Mouse (Mus musculus): ENCODE data around the gene Cst9.
A peak's percentile ranks its signal among the peaks of the same experiment; 100 is the strongest.

Gene Cst9

DNA sequence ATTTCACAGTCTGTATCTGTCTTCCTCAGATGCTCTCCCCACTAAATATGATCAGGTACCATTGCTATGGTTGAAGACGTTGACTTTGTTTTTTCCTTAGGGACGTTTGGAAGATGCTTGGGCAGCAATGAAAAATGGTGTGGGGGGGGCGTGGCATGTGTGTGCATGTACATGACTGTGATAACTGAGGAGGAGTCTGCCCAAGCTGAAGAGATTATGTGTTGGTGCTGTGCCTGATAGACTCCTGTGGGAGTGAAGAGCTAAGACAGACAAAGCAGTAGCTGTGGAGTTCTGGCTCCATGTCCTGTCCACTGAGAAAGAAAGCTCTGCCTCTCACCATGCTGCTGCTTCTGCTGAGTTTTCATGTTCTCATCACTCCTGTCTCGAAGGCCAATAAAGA, at the start of gene Cst9:
Cst9 (plus strand) TSS at position 236 of the 400 bp plus-strand sequence.
- no peak for DNase-seq (ENCODE audit: low read depth, low spot score)

DNA sequence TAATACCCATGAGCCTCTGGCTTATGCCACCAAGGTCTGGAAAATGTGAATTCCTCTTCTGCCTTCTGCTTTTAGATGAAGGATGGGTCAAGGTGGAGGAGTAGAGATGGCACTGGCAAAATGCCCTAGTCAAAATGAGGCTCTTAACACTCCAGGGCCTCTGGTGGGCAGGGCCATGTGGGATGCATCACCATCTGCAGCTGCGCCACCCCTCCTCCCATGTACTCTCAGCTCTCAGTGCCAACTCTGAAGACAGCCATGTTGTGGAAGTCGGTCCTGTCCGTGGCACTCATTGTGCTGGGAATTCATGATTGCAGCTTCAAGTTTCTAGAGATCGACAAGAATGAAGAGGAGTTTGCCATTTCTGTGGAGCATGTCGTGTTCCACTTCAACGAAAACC, 45.8 kb upstream of the Cst9 start, which contains the start of gene Cst12:
Cst12 (plus strand) TSS at position 220 of the 400 bp plus-strand sequence.
- DNase-seq (ENCODE audit: low read depth, low spot score), result no peak

DNA sequence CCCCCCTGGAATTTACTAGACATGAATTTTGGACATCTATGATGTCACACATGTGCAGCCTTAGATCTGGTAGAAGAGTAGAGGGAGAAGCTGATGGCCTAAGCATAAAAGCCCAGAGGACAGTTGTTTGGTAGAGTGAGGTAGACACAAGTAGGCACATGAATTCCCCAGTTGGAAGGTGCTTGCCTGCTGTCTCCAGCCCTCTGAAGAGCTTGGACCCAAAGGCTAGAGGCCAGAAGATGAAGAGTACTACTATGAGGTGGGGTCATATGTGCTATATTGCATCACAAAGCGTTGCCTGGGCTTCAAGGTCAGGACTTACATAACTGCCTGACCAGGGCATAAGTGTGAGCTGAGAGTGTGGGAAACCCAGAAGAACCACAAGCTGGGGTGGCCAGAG, 36.5 kb upstream of the Cst9 start, which contains the start of gene Cst8:
Cst8 (plus strand) TSS at position 301 of the 400 bp plus-strand sequence.
- DNase-seq (ENCODE audit: low read depth, low spot score), result no peak

DNA sequence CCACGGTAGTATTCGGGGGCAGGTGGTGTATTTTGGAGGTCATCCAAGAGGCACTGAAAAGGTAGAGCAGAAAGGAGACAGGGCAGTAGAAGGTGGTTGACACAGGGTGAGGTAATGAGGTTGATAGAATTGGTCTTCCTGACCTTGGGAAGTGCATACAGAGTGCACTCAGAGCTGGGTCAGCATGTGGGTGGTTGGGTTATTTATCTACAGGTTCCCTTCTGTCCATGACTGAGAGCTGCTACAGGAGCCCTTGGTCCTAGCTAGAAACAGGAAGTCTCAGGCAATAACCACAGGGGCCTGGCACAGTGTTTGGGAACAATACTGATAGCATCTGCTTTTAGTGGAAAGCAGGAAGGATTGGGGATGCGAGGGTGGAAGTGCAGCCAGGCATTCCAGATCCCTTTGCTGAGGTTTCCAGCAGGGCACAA, 33.4 kb upstream of the Cst9 start:
- DNase-seq (ENCODE audit: low read depth, low spot score), result no peak

DNA sequence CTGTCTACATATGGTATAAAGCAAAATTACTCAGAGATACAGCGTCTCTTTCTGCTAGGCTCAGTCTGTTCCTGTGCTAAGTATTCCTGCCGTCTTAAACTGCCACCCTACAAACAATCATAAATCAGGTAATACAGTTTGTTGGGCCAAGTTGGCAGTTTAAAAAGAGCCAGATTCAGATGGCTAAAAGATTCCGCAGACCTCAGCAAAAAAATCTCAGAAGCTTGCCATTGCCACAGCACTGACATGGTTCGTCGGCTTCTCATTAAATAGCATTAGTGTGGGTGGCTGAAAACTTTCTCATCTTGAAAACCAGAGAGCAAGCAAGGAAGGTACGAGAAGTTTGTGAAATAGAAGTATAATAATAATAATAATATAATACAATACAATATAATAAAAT, 28.3 kb upstream of the Cst9 start:
- no peak for DNase-seq (ENCODE audit: low read depth, low spot score)

DNA sequence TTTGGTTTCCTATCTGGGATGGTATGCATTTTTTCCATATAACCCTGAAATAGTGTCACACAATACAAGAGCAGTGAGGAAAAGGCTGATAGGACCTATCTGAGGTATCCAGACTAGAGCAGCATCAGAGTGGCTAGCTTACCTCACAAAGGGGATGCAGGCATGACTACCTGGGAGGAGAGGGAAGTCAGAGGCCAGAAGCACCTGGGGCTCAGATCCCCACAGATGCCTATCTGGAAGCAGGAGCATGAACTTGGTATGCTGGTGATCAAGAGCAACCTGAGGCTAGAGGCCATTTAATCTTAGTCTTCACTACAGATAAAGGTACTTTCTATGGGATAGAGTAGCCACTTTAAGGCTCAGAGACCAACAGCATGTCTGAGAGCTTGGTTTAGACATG, 15.0 kb upstream of the Cst9 start, which contains the start of gene Cst13:
Cst13 (plus strand) TSS at position 173 of the 400 bp plus-strand sequence.
- no peak for DNase-seq (ENCODE audit: low read depth, low spot score)

DNA sequence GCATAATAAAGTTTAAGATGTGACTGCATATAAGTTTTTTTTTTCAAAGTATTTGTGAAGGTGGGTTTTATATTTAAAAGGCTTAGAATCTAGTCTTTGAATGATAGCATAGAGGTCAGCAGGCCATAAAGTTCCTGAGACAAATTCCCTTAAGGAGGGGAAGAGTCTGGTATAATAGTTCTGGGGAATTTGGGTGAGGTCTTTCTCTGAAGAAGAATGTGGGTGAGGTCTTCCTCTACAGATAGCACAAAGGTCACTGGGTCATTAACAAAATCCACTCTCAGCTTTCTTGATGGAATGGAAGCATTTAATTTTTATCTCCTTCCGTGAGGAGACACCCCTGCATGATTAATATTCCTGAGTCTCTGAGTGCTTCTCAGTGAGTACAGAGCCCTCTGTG, 9.0 kb upstream of the Cst9 start:
- no peak for DNase-seq (ENCODE audit: low read depth, low spot score)

DNA sequence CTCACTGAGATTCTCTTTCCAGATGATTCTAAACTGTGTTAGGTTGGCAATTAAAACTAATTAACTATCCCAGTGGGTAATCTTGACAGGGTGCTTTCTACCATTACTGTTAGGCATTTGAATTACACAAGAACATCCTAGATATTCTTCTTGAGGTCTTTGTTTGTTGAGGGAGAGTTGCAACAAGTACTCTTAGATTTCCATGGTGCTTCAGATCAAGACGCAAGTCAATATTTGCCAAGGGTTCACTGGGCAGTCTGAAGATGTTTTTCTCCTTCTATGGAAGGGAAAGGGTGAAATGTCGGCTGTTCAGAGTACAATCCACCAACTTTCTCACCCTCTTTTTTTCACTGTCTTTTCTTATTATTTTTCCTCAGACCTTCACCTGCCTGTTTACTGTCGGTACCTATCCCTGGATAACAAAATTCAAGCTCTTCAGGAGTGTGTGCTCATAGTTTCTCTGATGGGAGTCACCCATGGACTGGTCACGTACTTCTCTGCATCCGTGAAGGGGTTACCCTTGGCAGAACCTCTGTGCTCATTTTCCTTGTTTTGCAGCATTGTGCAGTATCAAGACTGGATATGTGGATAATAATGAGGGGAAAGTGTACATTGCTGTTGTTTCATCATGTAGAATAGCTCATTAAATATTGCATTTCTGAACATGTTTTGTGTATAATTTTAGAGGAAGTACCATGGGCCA, 3.3 kb downstream of the Cst9 start:
- DNase-seq (ENCODE audit: low read depth, low spot score), result no peak

DNA sequence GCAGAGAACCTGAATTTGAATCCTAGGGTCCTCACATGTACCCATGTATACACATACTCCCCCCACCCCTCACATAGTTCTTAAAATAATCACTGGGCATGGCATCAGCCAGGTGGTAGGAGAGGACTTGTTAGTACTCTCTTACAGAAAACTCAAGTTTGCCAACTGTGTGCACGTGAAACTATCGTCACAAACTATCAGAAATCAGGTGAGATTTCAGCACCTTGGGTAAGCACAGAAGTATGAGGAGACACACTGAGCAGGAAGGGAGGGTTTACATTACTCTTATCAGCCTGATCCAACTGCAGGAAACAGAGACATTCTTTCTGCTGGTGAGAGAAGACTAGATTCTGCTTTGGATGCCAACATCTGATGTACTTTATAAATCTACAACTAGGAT, 4.3 kb downstream of the Cst9 start:
- DNase-seq (ENCODE audit: low read depth, low spot score), result no peak

DNA sequence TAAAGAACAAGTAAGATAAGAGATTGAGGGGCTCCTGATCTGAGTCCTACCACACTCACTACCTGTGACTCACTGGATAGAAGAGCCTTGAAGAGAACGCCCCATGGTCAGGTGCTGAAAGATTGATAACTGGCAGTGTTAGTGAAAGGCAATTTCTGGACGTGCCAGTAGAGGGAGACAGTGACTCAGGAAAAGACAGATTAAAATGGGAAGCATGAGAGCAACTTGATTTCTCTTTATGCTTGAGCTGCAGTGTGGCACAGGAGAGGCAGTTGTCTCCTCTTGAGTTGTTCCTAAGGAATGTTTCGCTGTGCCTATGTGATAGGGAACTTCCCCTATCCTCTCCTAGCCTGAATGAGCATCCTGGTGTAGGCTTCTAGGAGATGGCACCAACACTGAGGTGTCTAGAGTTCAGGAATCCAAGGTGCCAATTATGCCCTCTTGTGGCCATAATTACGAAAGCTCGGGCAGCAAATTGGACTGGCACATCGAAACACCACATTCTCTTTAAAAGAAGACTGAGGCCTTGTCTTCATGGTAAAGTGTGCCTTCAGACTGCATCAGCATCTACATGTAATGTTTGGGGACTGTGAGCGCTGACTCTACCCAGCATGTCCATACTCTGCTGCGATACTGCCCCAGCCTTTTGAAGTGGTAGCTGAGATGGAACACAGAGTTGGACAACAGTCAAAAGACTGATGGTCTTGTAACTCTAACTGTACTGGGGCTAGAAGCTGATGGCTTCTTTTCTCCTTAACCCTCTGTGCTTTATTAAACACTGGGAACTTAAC, 16.4 kb downstream of the Cst9 start:
- DNase-seq (ENCODE audit: low read depth, low spot score), result peak; percentile 71

DNA sequence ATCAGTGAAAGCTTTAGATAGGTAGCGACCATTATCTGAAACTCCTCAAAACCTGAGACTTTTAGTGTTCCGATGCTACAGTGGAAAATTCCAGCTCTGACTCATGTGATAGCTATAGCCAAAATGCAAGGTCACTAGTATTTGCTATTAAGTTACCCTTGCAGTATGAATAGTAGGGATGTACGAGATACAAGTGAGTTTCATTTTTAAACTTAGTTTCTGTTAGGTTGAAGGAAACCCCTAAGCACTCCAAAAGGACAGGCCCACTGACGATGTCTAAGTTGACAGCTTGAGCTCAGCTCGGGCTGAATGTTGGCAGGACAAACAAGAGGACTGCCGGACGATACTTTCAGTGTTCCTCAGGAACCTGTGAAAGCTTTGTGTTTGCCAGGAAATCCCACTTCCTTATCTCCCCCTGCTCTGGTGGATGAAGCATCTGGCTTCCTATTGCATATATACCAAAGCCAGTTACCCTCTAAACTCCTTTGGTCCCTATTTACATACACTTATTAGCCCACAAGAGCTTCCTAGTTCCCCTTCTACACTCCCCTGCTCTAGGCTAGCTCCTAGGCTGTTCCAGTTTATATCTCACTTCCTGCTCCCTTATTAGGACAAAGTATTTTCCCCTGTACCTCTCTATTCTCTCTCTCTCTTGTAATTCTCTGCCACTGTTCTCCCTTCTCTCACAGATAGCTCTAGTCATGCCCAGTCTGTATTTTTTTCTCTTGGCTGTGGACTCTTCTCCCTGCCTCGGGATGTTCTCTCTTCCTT, 21.9 kb downstream of the Cst9 start:
- no peak for DNase-seq (ENCODE audit: low read depth, low spot score)

DNA sequence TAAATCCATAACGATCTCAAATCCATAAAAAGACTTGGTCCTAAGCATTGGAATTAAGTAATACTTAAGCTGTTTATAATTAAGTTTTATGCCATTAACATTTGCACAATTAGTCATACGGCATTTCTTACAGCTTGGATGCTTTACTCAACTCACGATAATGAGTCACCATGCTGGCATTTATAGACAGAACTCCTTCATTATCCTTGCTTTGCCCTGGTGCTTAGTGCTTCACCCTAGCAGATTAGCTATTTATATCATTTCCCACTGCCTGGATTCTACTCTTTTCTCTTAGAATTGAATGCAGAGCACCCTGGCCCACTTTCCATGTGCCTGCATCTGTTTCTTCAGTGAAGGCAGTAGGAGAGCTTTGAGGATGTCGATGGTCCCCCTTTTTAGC, 22.6 kb downstream of the Cst9 start:
- DNase-seq (ENCODE audit: low read depth, low spot score), result no peak

DNA sequence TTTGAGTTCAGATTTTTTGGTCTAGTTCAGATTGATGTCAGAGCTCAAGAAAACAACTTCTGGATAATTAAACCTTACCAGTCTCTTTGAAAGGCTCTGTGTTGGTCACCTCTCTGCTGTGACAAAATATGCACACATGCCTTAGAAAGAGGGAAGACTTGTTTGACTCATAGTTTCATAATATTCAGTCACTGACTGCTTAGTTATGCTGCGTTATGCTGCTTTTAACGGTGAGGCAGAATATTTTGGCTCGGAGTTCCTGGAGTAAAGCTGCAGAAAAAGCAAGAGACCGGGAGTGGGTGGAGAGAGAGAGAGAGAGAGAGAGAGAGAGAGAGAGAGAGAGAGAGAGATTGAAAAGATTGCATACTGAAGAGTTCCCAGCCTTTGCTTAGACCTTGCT, 26.0 kb downstream of the Cst9 start:
- DNase-seq (ENCODE audit: low read depth, low spot score), result no peak

DNA sequence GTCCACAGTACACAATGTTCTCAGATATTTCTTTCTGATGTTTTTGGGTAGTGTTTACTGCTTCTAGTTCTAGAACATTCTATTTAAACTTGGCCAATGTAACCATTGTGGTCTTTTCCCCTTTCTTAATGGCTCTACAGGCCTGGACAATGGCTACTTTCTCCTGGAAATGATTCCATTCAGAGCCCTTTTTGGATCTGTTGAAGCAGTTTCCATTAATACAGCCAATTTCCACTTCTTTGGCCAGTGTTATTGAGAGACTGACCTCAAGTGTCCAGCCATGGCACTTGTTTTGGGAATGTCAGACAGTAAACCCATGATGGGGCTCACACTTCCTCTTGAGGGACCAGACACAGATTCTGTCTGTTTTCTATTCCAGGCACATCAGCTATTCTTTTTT, 26.7 kb downstream of the Cst9 start:
- DNase-seq (ENCODE audit: low read depth, low spot score), result no peak

DNA sequence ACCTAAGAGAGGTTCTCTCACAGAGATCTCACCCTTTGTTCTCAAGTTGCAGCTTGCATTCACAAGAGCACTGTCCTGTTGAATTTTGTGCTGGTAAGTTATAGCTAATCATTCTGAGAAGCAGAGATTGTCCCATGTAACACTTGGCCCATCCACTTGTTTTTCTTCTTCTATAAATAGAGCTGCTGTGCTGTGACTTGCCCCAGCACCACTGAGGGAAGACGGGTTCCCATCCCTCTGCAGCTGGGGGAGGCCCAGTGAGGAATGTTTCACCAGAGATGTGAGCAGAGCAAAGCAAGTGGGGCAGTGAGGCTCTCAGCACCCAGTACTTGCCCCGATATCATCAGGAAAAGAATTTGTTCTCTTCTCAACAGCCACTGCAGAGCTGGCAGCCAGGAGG, 30.0 kb downstream of the Cst9 start, which contains the start of gene 9230104L09Rik:
9230104L09Rik (minus strand) TSS at position 73 of the 400 bp plus-strand sequence.
- DNase-seq (ENCODE audit: low read depth, low spot score), result no peak

DNA sequence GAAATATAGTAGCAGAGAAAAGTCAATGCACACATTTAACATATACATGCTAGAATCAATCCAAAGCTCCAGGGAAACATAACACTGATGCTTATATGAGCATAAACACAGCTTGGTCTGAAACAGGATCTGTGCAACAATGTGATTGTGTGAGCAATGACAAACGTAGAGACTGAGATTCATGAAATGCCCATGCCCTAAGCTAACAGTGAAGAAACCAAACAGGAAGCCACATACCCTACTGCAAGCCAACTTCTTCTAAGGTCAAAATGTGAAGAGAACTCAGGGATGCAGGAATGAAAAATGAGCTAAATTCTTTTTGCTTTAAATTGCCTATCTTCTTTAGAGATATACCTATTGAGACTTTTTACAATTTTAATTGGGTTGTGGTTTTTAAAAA, 34.0 kb downstream of the Cst9 start:
- DNase-seq (ENCODE audit: low read depth, low spot score), result no peak

DNA sequence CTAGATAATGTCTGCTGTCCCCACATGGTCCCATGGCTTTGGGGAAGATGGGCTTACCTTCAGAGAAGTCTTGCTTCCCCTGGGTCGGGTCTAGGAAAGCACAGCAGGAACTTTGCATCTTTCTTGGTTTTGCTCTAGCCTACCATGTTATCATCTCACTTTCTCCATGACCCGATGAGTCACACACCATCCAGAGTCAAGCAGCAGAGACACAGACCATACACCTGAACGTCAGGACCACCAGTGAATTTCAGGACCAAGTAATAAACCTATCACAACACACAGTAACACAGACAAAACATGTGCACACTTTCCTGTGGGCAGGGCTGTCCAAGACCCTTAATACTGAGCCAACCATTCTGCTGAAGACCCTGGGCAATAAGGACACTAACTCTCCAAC, 35.6 kb downstream of the Cst9 start:
- DNase-seq (ENCODE audit: low read depth, low spot score), result no peak

DNA sequence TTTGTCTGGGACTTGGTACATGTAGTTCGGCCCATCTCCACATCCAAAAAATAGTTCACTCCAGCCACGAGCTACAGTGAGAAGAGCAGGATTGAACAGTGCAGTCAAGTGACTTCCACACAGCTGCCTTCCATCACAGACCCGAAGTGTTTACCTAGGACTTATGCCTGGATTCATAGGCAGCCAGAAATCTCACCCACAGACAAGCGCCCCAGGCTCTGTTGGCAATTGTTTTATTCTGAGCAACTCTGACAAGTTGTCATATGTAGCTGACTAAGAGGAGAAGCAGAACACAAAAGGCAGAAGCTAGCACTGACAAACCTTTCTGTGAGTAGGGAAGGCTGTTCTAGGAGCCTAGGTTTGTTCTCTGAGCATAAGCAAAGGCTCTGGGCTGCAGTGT, 37.9 kb downstream of the Cst9 start:
- no peak for DNase-seq (ENCODE audit: low read depth, low spot score)

DNA sequence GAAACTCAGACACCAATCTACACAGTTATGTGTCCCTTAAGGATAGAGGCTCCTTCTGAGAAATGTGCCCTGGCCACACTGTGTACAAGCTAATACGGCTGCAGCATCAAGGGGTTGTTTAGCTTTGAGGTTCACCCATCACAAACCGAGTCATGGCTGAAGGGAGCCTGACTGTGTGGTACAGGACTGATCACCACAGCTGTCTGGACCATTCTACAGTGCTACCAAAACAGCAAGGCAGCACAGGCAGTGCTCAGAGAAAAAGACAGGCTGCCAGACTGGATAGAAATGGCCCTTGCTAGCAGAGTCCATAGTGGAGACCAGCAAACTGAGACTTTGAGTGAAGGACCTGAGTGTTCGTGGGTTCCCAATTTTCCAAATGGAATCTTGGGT, 39.3 kb downstream of the Cst9 start:
- DNase-seq (ENCODE audit: low read depth, low spot score), result no peak

DNA sequence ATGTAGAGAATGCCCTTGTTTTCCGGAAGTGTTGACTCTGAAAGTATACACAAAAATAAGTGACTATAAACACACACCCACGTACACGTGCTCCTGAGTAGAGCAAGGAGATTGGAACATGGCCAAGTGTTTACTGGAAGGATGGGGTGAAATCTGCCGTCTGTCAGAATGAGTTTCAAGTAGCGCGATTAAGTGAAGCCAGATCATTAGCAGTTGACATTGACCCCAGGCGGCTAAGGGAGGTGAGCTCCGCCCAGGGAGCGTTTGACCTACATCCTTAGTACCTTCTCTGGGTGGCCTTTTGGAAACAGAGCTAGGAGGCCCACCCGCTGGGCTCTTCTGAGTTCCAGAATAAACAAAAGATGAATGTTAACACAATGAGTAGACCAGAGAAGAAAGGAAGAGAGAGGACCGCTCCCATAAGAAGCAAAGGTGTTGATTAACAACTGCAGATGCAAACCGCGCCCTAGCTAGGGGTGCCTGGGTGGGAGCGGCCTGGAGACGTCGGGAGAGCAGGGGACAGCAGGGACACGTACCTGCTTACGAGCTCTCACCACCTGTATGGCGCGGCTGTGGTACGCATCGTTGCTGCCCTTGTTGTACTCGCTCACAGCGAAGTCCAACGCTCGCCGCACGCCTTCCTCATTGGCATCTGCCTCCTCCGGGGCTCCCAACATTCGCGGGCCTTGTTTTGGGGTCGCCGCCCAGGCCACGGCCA, 39.8 kb downstream of the Cst9 start:
- no peak for DNase-seq (ENCODE audit: low read depth, low spot score)

DNA sequence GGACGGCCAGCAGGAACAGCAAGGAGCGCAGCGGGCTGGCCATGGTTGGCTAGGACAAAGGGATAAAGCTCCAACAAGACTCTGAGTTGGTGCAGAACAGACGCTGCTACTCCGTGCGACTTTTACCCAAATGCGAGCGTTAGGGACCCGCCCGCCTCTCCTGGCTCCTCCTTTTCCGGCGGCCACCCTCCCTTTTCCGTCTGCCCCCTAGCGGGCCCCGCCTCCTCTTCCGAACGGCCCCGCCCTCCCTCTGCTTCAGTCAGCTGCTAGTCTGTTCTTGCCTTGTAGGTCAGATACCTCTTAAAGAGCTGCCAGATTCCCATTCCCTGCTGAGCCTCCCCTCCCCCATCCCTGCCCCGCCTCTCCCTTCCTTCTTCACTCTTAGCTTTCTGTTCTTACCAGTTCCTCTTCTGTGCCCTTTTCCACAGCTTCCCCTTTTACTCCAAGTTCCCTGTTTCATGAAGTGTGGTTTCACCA, 40.4 kb downstream of the Cst9 start, which contains the start of gene Cst3:
Cst3 (minus strand) TSS at position 358 of the 477 bp plus-strand sequence.
- peak; percentile 86 for DNase-seq (ENCODE audit: low read depth, low spot score)

Data from mesoderm, embryonic 11.5 days (tissue).